Mouse (Mus musculus) liver, embryonic 14.5 days (tissue): ENCODE results near the gene Galnt16.

ENCODE experiments used
- CTCF ChIP-seq: IDR thresholded peaks from 2 replicates; pipeline ENCODE4 v1.5.1; 2016; ENCODE audit warnings: antibody characterized with exemption, low read depth, control low read depth
- EP300 ChIP-seq: IDR thresholded peaks from 2 replicates; pipeline ENCODE4 v1.6.1; 2016; ENCODE audit warnings: antibody characterized with exemption, low read depth

DNA sequence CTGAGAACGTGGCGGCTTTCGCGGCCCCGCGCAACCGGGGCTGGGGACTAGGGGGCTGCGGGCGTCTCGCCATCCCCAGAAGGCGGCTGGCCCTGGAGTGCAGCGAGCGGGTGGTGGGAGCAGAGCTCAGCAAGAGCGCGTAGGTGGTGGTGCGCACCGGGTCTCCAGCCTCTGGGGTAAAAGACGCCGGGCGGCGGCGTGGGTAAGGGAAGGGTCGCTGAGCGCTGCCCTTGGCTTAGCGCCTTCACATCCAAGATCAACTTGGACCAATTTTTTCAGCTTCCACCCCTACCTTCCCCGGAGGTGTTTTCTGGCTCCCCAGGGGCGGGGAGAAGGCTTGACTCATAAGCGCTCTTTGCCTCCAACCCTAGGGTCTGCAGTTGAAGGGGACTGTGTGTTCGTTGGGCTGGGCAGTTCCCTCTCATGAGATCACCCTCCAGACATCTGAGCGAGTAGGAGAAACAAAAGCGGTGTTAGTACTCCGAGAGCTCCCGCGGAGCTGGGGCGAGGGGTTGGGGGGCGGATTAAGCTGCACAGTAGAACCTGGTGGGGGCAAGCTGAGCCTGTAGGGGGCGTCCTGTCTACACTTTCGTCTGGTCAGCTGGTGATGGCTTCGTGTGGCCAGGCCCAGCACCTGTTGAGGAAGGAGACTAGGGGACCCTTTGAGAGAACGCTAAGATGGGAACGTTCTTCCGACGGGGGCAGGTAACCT is 1.7 kb downstream of the Galnt16 start:
- TF ChIP-seq CTCF = no peak
- TF ChIP-seq EP300 = no peak
